Mouse (Mus musculus): Measurements from ENCODE around the gene Eif2b5.

DNA sequence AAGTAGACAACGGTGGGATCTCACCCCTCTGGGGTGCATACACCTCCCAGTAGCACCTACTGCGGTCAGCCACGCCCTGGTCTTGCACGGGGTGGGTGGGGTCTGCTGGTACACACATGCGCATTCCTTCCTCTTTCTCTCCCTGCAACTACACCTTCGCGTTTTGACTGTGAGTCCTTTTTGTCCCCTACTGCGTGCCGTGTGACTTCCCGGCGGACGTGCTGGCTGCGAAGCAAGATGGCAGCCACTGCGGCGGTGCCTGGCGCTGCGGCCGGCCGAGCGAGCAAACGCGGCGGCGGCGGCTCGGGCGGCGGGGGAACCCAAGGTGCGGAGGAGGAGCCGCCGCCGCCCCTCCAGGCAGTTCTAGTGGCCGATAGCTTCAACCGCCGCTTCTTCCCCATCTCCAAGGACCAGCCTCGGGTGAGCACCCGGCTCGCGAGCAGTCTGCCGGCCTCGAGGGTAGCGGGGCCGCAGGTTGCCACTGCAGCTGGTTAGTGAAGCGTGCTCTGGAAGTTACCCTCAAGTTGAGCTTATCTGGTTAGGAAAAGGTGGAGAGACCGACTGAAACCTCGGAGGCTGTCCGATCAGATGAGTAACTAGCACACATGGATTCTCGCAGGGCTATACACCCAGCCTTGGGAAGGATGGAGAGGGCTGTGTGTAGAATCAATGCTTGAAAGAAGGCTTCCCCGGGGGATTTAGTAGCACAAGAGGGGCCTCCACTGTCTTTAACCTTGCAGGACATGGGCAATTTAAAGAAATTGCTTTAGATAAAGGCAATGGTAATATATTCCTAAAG is at the start of gene Eif2b5:
- TF ChIP-seq CTCF (IDR thresholded peaks at IDR 0.05; ENCODE audit: low read depth, low read length) (no peak), POLR2A (IDR thresholded peaks at IDR 0.05; ENCODE audit: insufficient read depth, low read length) (peak; percentile 80)
